Mouse (Mus musculus): Measurements from ENCODE around the gene Tmprss3. TPM values are rescaled to one million over a fixed set of nuclear protein-coding genes. Genes with fewer than 3 reads are reported as not detected.

Tmprss3 gene
- polyA plus RNA-seq (2017; shearing (Covaris generic)) = 1 to 10 TPM; 1.5 to 2.1 TPM

DNA sequence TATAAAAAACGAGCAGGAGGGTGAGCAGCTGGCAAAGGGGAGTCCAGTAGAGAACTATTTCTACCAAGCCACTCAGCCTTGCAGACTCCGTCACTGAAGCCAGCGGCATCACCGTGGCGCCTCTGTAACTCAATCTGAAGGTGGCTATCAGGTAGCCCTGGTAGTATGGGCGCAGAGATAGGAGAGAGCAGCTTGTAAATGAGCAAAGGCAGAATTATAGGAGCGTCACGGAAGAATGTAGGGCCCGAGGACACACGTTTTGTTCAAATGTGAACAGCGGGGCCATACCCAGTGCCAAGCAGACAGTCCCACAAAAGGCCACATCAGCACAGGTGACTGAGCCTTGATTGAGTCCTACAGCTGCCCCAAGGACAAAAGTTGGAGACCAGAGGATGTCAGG, at the start of gene Tmprss3:
TSS of gene Tmprss3 (minus strand) at position 101 of the 400 bp plus-strand sequence.
- no peak for ATAC-seq

DNA sequence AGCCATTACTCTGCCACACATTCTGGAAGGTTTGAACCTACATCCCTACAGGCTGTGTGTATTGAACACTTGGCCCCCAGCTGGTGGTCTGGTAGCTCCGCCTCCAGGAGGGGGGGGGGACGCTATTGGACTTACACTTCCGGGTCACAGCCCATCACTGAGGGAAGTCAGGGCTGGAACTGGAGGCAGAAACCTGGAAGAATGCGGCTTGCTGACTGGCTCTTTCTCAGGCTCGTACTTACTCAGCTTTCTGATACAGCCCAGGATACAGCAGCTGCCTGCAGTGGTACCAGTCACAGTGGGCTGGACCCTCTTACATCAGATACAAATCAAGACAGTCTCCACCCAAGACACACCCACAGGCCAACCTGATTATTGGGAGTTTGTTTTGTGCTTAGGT, 48.4 kb upstream of the Tmprss3 start:
- ATAC-seq = no peak

DNA sequence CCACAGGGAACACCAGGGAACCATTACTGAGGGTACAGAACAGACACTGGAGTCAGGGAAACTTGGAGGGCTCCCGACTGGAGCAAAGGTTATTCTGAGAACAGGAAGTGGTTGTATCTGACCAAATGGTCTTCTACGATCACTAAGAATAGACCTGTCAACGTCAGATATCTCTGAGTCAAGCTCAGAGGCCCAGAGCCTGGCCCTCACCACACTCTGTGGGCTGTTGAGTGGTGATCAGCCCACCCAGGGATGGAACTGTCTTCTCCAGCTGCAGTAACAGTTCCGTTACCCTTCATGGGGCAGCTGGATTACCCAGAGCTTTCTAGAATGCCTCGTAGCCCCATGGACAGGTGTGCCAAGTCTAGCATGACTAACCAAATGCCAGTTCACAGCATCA, 46.5 kb upstream of the Tmprss3 start:
- no peak for ATAC-seq

DNA sequence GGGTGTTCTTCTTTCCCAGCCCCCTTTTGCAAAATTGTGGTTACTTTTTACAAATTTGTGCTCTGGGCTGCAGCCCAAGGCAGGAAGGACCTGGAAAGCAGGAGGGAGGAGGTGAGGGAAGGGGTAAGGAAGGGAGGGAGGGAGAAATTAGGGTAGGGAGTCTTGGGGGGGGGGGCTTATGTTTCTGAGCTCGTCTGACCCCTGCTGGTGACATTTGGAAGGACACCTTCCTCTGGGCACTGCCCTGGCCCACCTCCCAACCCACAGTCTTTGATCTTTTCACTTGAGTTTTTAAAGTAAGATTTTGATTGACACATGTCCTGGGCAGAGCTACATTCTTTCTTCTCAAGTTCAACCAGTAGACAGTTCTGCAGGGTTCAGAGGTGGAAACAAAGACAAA, 44.0 kb upstream of the Tmprss3 start:
- ATAC-seq = no peak

DNA sequence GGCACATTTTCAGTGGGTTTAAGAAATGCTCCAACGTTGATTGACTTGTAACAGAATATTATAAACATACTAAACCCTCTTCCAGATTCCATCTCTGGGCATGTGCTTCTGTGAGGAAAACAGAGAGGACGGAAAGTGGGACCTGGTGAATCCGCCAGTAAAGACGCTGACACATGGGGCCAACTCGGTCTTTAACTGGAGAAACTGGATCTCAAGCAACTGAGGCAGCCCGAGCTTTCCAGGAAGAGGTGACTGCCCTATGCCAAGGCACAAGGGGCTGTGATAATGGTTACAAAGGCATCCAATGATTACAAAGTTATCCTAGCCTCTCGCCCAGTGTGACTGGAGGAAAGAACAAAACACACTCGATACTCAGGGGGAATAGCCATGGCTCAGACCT, 42.4 kb upstream of the Tmprss3 start:
- ATAC-seq = no peak

DNA sequence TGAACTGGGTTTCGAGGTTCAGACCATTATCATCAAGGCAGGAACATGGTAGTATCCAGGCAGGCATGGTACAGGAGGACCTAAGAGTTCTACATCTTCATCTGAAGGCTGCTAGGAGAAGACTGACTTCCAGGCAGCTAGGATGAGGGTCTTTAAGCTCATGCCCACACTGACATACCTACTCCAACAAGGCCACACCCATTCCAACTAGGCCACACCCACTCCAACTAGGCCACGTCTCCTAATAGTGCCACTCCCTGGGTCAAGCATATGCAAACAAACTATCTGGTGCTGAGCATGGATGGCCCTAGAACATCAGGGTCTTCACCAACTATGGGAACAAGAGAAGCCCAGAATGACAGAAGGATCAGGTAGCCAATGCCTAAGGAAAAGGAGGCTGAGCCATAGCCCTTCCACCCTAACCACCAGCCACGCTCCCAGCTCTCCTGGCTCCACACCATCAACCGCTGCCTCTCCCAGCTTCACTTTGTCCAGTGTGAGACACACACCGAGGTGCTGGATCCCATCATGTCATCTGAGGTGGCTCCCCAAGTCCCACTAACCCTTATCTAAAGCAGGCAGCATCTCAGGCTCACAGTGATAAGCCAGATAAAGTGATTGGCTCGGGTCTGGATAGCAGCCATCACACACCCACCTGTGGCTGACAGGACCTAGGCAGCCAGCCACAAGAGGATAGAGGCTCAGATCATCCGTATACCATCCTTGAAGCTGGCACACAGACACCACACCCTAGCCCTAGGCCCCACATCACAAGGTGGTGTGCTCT, 39.6 kb upstream of the Tmprss3 start:
- ATAC-seq = no peak

DNA sequence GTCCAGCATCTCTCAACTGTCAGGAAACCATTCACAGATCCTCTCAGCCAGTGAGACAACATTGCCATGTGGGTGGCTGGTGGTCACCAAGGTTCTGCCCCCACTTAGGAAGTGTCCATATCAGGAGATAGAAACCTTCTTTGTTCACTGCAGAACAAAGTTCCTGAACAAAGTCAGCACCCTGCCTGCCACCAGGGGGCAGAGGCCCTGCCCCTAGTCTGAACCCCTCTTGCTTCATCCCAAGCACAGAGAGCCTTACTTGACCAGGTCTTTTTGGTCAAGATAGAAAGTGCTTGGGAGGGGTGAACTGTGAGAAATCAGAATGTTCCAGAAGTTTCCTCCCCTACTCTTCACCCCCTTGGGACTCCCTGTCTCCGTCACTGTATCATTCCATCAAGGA, 37.1 kb upstream of the Tmprss3 start:
- ATAC-seq = no peak

DNA sequence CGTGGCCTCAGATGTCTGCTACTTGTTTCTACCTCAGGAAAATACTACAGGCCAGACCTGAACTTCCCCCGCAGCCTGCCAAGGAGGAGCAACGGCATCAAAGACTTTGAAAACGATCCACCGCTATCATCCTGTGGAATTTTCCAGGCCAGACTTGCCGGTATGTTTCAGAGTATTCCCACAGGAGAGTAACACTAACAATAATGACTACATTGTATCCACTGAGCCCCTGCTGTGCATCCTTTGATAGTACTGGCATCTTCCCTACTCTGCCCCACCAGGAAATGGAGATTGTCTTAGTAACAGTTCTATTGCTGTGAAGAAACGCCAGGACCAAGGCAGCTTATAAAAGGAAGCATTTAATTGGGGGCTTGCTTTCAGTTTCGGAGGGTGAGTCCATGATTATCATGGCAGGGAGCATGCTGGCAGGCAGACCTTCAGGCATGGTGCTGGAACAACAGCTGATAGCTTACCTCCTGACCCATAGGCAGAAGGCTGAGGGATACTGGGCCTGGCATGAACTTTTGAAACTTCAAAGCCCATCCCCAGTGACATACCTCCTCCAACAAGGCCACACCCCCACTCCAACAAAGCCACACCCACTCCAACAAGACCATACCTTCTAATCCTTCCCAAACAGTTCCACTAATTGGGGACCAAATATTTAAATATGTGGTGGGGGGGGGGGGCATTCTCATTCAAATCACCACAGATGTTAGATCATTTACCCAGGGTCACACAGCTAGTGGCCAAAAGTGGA, 33.7 kb upstream of the Tmprss3 start:
- ATAC-seq = no peak

DNA sequence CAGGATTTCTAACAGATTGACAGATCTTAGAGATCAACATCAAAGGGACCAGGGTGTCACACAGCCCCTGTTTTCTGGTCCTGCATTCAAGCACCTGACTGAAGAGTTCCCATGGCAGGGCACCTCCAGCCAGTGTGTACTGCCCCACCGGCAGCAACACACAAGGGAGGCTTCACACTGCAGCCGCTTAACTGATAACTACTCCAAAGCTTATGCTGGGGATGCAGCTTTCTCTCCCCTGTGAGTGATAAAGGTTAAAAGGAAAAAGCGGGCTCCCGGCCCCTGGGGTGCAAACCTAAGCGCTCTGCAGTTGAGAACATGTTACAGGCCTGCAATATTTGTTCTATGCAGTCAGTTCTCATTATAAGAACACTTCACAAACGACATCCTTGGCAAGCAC, 33.0 kb upstream of the Tmprss3 start:
- no peak for ATAC-seq

DNA sequence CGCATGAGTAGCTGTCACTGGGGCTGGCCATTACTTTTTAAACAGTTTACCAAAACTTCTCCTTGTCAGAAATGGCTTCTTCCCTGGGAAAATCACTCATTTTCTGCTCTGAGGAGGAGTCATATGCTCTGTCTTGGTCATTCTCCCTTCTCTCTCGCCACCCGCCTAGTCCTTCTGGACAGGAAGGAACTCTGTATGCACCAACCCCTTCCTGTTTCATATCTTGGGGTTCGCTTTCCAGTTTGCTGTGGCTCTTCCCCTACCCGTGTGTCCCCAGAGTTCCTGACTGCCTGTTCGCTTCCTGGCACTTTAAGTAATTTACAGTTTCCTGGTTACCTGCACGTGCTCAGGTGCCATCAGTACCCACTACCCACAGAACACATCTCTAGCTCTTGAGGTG, 28.2 kb upstream of the Tmprss3 start:
- no peak for ATAC-seq

DNA sequence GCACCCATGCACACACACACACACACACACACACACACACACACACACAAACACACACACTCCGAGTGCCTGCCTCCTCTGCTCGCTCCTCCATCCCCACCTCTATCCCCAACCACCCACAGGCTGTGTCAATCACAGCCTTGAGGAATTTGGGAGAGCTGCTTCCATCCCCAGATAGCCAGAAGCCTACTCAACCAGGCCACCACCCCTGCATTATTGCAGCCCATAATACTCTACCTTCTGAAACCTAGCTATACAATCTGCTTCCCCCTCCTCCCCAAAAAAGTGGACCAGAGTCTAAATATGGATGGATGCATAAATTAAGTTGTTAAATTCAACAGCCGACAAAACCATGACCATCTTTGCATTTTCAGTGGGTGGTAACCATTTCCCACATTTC, 27.6 kb upstream of the Tmprss3 start:
- no peak for ATAC-seq

DNA sequence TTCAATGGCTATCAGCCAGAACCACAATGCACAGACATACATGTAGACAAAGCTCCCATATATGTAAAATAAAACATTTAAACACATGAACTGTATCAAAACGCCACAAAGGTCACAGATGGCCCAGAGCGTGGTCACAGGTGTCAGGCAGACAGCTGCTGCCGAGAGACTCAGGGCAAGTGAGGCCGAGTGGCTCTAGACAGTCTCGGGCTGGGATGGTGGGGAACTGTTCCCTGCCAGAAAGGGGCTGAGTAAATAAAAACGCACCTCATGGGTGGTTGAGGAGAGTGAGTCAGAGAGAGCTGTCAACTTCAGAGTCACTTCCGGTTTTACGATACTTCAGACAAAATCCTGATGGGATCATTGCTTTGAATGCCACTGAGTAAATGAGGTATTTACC, 25.8 kb upstream of the Tmprss3 start:
- no peak for ATAC-seq

DNA sequence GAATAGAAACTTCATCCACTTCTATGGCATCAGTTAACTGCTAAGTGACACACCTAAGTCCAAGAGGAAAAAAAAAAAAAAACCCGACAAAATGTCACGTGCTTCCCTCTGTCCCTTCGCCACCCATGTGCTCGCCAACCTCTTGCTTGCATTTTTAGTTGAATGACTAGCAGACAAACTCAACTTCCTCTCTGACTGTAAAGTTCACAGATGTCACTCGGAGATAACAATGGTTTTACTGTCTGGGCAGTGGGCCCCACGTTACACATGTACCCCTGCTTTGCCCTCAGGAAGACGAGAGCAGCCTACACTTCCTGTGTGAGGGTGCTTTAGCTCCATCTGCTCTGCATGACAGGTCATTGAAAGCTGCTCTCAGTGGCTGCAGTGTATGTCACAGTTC, 25.1 kb upstream of the Tmprss3 start:
- peak; percentile 82 for ATAC-seq

DNA sequence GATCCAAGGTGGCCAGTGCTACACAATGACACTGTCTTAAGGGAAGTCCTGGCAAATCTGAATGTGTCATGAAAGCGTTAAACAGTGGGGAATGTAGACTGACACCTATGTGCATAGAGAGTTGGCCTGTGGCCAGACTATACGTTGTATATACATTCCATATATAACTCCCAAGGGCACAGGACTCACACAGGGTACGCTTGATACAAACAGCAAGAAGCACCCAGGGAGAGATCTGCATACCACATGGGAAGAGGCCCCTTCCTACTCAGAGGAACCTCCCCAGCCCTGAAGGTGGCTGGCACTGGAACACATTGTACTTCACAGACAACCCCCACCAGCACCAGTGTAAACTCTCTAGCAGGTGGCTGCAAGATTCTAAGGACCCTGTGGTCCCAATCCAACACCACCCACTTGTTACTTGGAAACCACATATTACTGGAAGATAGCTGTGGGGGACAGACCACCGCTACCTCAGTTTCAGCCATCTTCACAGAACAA, 24.1 kb upstream of the Tmprss3 start:
- ATAC-seq = no peak

DNA sequence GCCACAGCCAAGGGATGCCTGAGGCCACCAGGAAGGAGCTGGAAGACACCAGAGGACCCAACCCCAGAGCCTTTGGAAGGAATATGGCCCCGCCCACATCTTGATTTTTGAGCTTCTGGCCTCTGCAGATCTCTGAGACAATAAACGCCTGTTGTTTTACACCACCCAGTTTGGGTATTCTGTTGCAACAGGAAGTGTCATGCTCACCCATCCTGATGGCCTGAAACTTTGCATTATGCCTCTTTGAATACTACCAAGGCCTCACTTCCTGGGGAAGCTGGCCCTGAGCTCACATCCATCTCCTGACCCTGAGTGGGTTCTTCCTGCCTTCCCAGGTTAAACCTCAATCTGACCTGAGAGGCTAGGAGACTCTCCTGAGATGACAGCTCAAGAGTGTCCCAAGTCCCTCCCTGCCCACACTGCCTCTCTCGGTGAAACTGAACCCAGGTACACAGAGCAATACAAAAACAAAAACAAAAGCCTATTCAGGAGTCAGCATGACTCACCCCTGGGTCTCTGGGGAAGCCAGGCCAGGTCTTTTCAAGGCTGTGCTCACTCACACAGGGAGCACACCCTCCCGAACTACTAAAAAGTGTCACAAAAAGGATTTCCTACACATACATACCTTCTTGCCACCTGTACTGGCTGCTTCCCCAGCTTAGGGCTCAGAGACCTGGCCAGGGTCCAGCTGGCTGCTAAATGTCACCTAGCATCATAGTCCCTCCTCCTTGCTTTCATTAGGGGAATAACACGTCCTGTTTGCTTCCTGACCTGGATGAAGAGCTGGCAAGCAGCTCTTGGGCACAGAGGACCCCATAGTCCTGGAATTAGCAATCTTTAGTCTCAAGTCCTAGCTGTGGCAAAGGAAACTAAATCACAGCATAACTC, 17.5 kb upstream of the Tmprss3 start:
- ATAC-seq = peak; percentile 12

DNA sequence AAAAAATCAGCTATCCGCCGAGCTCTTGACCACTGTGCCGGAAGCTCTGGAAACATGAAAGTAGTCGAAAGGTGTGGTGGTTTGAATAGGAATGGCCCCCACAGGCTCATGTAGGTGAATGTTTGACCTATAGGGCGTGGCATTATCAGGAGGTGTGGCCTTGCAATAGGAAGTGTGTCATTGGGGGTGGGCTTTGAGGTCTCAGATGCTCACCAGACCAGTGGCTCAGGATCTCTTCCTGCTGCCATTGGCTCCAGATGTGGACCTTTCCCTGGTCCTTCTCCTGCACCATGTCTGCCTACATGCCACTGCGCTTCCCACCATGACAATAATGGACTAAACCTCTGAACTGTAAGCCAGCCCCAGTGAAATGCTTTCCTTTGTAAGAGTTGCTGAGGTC, 13.1 kb upstream of the Tmprss3 start:
- no peak for ATAC-seq

DNA sequence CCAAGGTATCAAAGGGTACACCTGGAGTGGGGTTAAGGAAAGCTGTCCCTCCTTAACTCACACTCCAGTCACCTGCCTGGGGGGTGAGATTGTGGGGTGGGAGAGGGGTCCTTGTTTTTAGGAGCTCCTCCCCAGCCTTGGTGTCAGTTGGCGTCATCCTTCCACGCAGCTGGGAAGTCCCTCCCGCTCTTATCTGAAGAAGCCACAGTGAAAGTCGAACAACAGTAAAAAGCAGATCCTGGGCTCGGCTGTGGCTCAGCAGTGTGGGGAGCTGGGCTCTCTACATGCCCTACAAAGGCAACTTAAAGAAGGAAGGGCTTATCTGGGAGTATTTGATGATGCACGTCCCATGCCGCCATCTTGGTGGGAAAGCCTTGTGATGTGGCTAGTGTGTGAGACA, 11.5 kb upstream of the Tmprss3 start:
- peak; percentile 24 for ATAC-seq

DNA sequence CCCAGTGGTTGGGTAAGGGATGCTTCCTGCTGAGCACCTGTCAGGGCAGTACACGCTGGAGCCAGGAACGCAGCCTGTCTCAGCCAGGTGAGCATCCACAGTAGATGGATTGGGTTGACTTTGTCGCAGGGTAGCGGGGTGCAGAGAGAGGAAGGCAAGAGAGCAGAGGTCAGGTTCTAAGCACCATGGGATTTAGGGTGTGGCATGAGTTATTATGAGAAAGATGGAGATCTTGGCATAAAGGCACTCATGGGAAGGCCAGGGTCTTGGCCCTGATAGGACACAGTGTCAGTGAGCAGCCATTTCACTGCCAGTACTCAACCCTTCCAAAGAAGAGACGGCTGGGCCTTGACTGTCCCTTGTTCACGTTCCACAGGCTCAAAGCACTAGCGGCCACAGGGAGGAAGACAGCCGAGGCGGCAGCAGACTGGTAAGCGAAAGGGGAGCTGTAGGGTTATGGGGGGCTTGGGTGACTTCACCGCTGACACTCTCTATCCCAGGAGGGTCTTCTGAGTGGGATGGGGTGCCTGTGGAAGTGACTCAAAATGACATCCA, 10.7 kb upstream of the Tmprss3 start:
- no peak for ATAC-seq

DNA sequence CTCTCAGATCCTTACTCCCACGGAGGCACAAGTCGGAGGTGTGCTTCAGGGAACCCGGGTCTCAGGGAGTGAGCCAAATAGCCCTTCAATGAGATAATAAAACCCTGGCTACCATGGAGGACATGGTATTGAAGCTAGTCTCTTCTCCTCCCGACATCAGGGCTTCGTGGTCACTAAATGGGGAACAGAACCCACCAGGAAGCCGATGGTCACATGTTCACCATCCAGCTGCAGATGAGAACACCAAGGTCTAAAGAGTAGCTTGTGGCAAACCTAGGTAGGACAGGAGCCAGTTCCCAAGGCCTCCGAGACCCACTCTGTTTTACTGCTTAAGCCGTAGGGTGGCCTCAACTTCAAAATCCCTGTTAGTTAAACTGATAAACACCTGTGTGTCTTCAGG, 9.9 kb upstream of the Tmprss3 start:
- no peak for ATAC-seq

DNA sequence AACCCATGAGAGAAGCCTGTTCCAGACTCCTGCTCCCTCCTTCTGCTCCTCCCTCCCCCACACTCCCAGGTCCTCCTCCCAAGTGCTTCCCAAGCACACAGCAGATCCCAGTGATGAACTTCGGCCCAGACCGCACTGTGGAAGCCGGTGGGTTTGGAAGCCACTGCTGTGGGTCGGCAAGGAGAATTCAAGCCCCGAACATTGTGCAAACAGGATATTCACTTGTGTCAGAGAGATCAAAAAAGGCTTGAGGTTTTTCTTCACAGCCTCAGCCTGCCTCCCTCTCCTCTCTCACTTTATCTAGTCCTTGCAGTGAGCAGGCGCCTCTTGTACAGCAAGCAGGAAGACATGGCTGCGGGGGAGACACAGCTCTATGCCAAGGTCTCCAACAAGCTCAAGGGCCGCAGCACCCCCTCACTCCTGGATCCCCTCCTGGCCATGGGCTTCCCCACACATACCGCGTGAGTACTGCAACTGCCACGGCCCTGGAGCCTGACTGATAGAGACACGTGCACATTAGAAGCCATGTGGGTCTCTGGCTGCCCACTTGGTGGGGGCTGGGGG, 9.1 kb upstream of the Tmprss3 start, which contains the start of gene Ubash3a:
TSS of gene Ubash3a (plus strand) at position 103 of the 564 bp plus-strand sequence.
- peak; percentile 63 for ATAC-seq

DNA sequence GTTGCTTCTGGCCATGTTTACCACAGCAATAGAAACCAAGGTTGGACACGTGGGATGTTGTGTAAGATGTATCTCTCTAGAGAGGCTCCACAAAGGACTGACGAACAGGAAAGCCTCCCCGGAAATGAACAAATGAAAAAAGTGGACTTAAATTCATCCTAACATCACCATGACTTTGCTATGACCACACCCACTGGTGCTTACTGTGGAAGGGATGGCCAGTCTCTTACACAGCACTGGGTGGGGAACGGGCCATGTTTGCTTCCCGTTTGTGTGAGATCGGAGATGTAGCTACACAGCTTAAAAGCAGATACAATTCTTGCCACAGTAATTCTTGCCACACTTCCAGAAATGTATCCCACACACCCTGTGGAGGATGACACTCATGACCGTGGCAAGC, 2.5 kb downstream of the Tmprss3 start:
- no peak for ATAC-seq

DNA sequence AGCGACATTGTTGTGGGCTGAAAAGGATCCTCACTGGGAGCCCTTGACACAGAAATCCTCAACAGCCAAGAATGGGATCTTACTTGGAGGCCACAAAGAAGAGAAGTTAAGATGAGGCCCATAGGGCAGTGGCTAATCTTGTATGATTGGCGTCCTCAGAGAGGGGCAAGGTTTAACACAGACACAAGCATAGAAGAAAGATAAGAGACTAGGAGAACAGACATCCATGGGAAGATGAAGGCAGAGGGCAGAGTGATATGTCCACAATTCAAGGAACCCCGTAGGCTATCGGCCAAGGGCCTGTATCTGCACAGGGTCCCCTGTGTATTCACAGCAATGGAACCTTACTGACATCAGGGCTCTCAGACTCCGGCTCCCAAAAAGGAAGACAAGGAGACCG, 3.6 kb downstream of the Tmprss3 start:
- ATAC-seq = no peak
